Mouse (Mus musculus): ENCODE results near the gene Phlda3. TPM values are rescaled to one million over a fixed set of nuclear protein-coding genes. Genes with fewer than 3 reads are reported as not detected.

Phlda3 gene
- polyA plus RNA-seq, 1 experiment from 2014 or later, result 62.8 TPM

- Histone ChIP-seq H3K27me3 (ENCODE audit: control insufficient read depth, insufficient read depth, low read depth, low read length) (peaks cover 7% of the 10 kb centered on the region; the same call in 1 of the 2 replicates), H3K9me3 (ENCODE audit: control insufficient read depth, low read length) (no peaks in the 10 kb centered on the region), H3K27ac (ENCODE audit: low read length) (no peak overlapping the region), H3K4me1 (replicated peaks; ENCODE audit: control insufficient read depth, insufficient read depth, low read length) (no peaks in the 10 kb centered on the region; the same call in 1 of the 2 replicates), H3K4me3 (ENCODE audit: low read length) (no peak overlapping the region), H3K36me3 (ENCODE audit: control insufficient read depth, insufficient read depth, low read length) (no peaks in the 10 kb centered on the region), H3K9ac (ENCODE audit: low read length) (no peak overlapping the region), H3K4me2 (ENCODE audit: low read depth, low read length) (no peak overlapping the region)
- no peak for ATAC-seq (ENCODE audit: low read depth)
- 19% methylated on average over 2 of the region's 2 CpGs for WGBS
Observed at GRCm38 (mm10) chr1:135812618-135813017, 46.7 kb downstream of the Phlda3 start.

- no peak overlapping the region for H3K4me2 ChIP-seq (ENCODE audit: low read depth, low read length)
- 79% methylated on average over 4 of the region's 4 CpGs for WGBS
- no peaks in the 10 kb centered on the region for H3K36me3 ChIP-seq (ENCODE audit: control insufficient read depth, insufficient read depth, low read length)
- peaks cover 7% of the 10 kb centered on the region; the same call in 1 of the 2 replicates for H3K27me3 ChIP-seq (ENCODE audit: control insufficient read depth, insufficient read depth, low read depth, low read length)
- no peak overlapping the region for H3K4me3 ChIP-seq (ENCODE audit: low read length)
- ATAC-seq (ENCODE audit: low read depth), result no peak
- no peaks in the 10 kb centered on the region for H3K9me3 ChIP-seq (ENCODE audit: control insufficient read depth, low read length)
- peaks cover under 1% of the 10 kb centered on the region; the same call in 1 of the 2 replicates for H3K4me1 ChIP-seq (replicated peaks; ENCODE audit: control insufficient read depth, insufficient read depth, low read length)
- no peak overlapping the region for H3K9ac ChIP-seq (ENCODE audit: low read length)
- H3K27ac ChIP-seq (ENCODE audit: low read length), result no peak overlapping the region
Observed at GRCm38 (mm10) chr1:135813071-135813470, 47.2 kb downstream of the Phlda3 start.

DNA sequence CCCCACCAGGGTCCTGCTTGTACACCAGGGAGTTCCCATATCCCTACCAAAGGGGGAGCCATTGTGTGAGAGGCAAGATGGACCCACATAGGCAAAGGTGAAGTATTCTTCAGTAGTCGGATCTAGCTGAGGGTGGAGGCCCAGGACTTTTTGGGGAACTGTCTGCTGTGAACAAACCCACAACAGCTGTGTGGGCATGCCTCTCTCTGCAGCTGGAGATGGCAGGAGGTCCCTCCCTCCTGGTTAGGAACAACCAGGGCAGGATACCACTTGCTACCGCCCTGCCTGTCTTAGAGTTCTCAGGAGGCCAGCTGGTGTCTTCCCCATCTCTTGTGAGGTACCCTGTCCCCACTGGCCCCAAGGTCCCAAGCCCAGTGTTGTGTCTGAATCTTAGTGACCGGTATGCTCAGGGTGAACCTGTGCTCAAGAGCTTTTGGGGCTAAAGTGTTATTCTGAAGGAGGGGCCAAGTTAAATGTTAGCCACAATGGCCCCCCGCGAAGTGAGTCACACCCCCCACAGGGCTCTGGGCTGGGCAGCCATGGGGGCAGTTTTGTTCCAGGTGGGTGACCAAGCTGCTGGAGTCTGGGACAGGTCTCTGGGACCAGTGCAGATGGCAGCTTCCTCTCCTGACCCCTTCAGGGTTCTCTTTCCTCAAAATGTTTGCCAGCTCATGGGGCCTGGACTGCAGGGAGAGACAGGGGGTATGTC, 47.9 kb downstream of the Phlda3 start:
- H3K4me1 ChIP-seq (replicated peaks; ENCODE audit: control insufficient read depth, insufficient read depth, low read length), result peaks cover 8% of the 10 kb centered on the region; the same call in 1 of the 2 replicates
- no peak overlapping the region for H3K27ac ChIP-seq (ENCODE audit: low read length)
- no peak overlapping the region for H3K9ac ChIP-seq (ENCODE audit: low read length)
- no peak for ATAC-seq (ENCODE audit: low read depth)
- no peak overlapping the region for H3K4me3 ChIP-seq (ENCODE audit: low read length)
- no peaks in the 10 kb centered on the region for H3K36me3 ChIP-seq (ENCODE audit: control insufficient read depth, insufficient read depth, low read length)
- H3K4me2 ChIP-seq (ENCODE audit: low read depth, low read length), result no peak overlapping the region
- H3K9me3 ChIP-seq (ENCODE audit: control insufficient read depth, low read length), result no peaks in the 10 kb centered on the region
- H3K27me3 ChIP-seq (ENCODE audit: control insufficient read depth, insufficient read depth, low read depth, low read length), result peaks cover 9% of the 10 kb centered on the region; the same call in 1 of the 2 replicates
- 71% methylated on average over 5 of the region's 5 CpGs for WGBS

DNA sequence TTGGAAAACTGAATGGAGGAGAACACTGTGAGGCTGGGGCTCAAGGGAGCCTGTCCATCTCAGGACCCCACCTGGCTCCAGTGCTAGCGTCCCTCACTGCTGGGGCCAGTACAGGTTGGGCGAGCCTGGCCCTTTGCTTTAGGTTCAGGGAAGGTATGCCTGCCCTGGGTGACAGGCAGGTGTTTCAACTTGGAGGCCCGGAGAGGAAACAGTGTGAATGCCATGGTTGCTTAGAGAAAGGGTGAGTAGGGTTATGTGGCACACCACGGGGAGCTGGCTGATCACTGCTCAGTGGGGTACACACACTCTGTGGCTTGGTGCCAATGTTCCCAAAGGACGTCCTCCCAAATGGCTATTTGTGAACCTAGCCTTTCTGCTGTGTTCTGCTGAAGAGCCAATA, 48.6 kb downstream of the Phlda3 start:
- Histone ChIP-seq H3K9me3 (ENCODE audit: control insufficient read depth, low read length) (no peaks in the 10 kb centered on the region), H3K9ac (ENCODE audit: low read length) (no peak overlapping the region), H3K4me3 (ENCODE audit: low read length) (no peak overlapping the region), H3K4me1 (replicated peaks; ENCODE audit: control insufficient read depth, insufficient read depth, low read length) (peaks cover 9% of the 10 kb centered on the region; the same call in 1 of the 2 replicates), H3K27me3 (ENCODE audit: control insufficient read depth, insufficient read depth, low read depth, low read length) (peaks cover 11% of the 10 kb centered on the region; the same call in 1 of the 2 replicates), H3K4me2 (ENCODE audit: low read depth, low read length) (no peak overlapping the region), H3K36me3 (ENCODE audit: control insufficient read depth, insufficient read depth, low read length) (no peaks in the 10 kb centered on the region), H3K27ac (ENCODE audit: low read length) (no peak overlapping the region)
- 73% methylated on average over 5 of the region's 5 CpGs for WGBS
- no peak for ATAC-seq (ENCODE audit: low read depth)

- no peak overlapping the region for H3K4me3 ChIP-seq (ENCODE audit: low read length)
- H3K4me1 ChIP-seq (replicated peaks; ENCODE audit: control insufficient read depth, insufficient read depth, low read length), result peaks cover 9% of the 10 kb centered on the region
- H3K9me3 ChIP-seq (ENCODE audit: control insufficient read depth, low read length), result no peaks in the 10 kb centered on the region
- H3K27me3 ChIP-seq (ENCODE audit: control insufficient read depth, insufficient read depth, low read depth, low read length), result peaks cover 16% of the 10 kb centered on the region; the same call in 1 of the 2 replicates
- no peak for ATAC-seq (ENCODE audit: low read depth)
- H3K36me3 ChIP-seq (ENCODE audit: control insufficient read depth, insufficient read depth, low read length), result no peaks in the 10 kb centered on the region
- no peak overlapping the region for H3K4me2 ChIP-seq (ENCODE audit: low read depth, low read length)
- no peak overlapping the region for H3K27ac ChIP-seq (ENCODE audit: low read length)
- WGBS, result 36% methylated on average over 4 of the region's 4 CpGs
- H3K9ac ChIP-seq (ENCODE audit: low read length), result no peak overlapping the region
Observed at GRCm38 (mm10) chr1:135817595-135817994, 51.7 kb downstream of the Phlda3 start.

DNA sequence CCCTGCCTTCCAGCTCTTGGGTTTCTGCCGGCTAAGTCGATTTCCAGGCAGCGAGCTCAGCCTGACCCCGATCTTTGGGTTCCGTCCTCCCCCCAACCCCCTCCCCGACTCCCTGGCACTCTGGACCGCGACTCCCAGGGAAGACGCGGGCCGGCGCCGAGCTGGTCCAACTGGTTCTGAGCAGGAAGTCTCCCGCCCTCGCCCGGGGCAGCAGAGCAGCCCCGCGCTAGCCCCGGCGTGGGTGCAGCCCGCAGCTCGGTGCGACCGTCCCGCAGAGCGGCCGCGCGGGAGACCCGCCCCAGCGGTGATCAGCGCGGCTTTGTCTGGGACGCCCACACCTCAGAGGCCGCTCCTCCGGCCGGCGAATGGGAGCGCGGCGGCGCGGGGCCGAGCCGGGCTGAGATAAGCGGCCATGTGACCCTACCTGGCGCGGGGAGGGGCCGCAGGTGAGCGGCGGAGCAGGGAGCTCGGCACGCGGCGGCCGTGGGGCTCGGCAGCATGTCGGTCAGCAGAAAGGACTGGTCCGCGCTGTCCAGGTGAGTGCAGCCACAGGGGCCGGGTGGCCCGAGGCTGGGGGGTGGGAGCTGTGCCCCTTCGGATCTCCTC, 52.7 kb downstream of the Phlda3 start, which contains the start of gene Lad1:
Gene Lad1, plus strand, starts transcription at position 118 of the 606 bp plus-strand sequence.
- Histone ChIP-seq H3K9me3 (ENCODE audit: control insufficient read depth, low read length) (no peaks in the 10 kb centered on the region), H3K4me3 (ENCODE audit: low read length) (peak within 1 kb of the TSS; percentile 57), H3K4me2 (ENCODE audit: low read depth, low read length) (peak within 1 kb of the TSS; percentile 89), H3K9ac (ENCODE audit: low read length) (peak within 1 kb of the TSS; percentile 70), H3K27me3 (ENCODE audit: control insufficient read depth, insufficient read depth, low read depth, low read length) (peaks cover 16% of the 10 kb centered on the region; the same call in 1 of the 2 replicates), H3K27ac (ENCODE audit: low read length) (0 out of 2 replicates have a peak within 1 kb of the TSS, but pooled peaks have one; percentile 19), H3K4me1 (replicated peaks; ENCODE audit: control insufficient read depth, insufficient read depth, low read length) (peaks cover 9% of the 10 kb centered on the region), H3K36me3 (ENCODE audit: control insufficient read depth, insufficient read depth, low read length) (no peaks in the 10 kb centered on the region)
- WGBS, result under 1% methylated on average over 46 of the region's 63 CpGs
- ATAC-seq (ENCODE audit: low read depth), result peak; percentile 81

Other genes starting within 250 kb of the Phlda3 start
- 10.8 and 11.5 TPM in 2 replicates for gene Nav1, start 158.8 kb upstream of the Phlda3 start, polyA plus RNA-seq (2015; fragmentation: Nextera tagmentation; extraction: Ambion mirVana)
- gene Csrp1, start 46.1 kb upstream of the Phlda3 start, polyA plus RNA-seq (2015; fragmentation: Nextera tagmentation; extraction: Ambion mirVana), result 268 and 290 TPM in 2 replicates
- gene Tnni1, start 13.3 kb downstream of the Phlda3 start, polyA plus RNA-seq (2015; fragmentation: Nextera tagmentation; extraction: Ambion mirVana), result 92.3 and 105 TPM in 2 replicates
- gene Lad1, start 52.5 kb downstream of the Phlda3 start, polyA plus RNA-seq (2015; fragmentation: Nextera tagmentation; extraction: Ambion mirVana), result 14.1 and 16.2 TPM in 2 replicates
- gene Tnnt2, start 70.2 kb downstream of the Phlda3 start, polyA plus RNA-seq (2015; fragmentation: Nextera tagmentation; extraction: Ambion mirVana), result 130 and 158 TPM in 2 replicates
- 0.57 and 1.0 TPM in 2 replicates for gene Pkp1, start 153.1 kb downstream of the Phlda3 start, polyA plus RNA-seq (2015; fragmentation: Nextera tagmentation; extraction: Ambion mirVana)
- not detected in 2 replicates for gene Igfn1, start 240.2 kb downstream of the Phlda3 start, polyA plus RNA-seq (2015; fragmentation: Nextera tagmentation; extraction: Ambion mirVana)
- 163 and 171 TPM in 2 replicates for gene Tmem9, start 242.0 kb downstream of the Phlda3 start, polyA plus RNA-seq (2015; fragmentation: Nextera tagmentation; extraction: Ambion mirVana)